Mouse (Mus musculus): Measurements from ENCODE around the gene Treml2. TPM values are rescaled to one million over a fixed set of nuclear protein-coding genes. Genes with fewer than 3 reads are reported as not detected.
"Not testable (repeated sequence)": the region's sequence is repeated elsewhere in the genome, so short reads cannot be mapped to it uniquely, and the experiment has no call there.

Gene Treml2
- polyA plus RNA-seq, 1 experiment = not detected

DNA sequence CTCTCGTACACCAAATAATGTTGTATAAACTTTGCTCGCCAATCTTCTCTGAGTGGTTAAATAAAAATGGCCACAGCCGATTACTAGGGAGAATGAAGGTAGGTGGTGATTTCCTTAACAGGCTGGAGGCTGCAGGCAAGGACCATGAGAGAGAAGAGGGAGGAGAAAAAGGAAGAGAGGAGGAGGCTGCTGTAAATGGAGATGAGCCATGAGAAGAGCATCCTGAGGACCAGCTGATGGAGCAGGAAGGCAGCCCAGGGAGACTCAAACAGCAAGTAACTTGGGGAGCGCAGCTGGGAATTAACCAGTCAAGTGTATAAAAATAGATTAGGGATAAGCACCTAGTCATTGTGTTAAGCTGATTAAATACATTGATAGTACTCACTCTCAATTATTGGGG lies 34.9 kb downstream of the Treml2 start:
- Histone ChIP-seq H3K4me3 (ENCODE audit: insufficient read depth, low read depth, low read length) (no peak overlapping the region), H3K4me1 (ENCODE audit: control insufficient read depth, insufficient read depth, low read length) (no peaks in the 10 kb centered on the region), H3K27ac (ENCODE audit: insufficient read depth, low read depth, low read length) (no peak overlapping the region)
- no peak for TF ChIP-seq POLR2A (IDR thresholded peaks at IDR 0.05; ENCODE audit: insufficient read depth, low read depth, low read length)
- no peak for TF ChIP-seq CTCF (IDR thresholded peaks at IDR 0.05; ENCODE audit: insufficient read depth, low read depth, low read length)
- WGBS = 82% methylated on average over 4 of the region's 4 CpGs

DNA sequence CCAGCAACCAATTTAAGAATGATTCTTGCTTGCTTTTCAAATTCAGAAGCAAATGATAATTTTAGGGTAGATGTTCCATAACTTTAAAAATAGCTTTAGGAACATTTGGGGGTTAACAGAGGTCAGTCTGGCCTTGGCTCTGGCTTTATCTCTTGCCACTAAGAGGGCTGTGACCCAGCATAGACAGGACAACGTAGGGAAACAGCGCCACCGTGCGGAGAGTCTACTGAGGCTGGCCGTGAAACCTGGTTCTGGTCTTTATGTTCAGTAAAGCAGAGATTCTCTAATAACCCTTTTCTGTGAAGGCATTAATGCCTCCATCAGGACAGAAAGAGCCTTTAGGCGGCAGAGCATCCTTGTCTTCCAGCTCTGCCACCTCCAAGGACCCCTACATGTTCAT lies 37.6 kb downstream of the Treml2 start:
- 5% methylated on average over 6 of the region's 6 CpGs for WGBS
- Histone ChIP-seq H3K4me3 (ENCODE audit: insufficient read depth, low read depth, low read length) (no peak overlapping the region), H3K4me1 (ENCODE audit: control insufficient read depth, insufficient read depth, low read length) (no peaks in the 10 kb centered on the region), H3K27ac (ENCODE audit: insufficient read depth, low read depth, low read length) (no peak overlapping the region)
- TF ChIP-seq CTCF (IDR thresholded peaks at IDR 0.05; ENCODE audit: insufficient read depth, low read depth, low read length) (peak; percentile 80), POLR2A (IDR thresholded peaks at IDR 0.05; ENCODE audit: insufficient read depth, low read depth, low read length) (no peak)

DNA sequence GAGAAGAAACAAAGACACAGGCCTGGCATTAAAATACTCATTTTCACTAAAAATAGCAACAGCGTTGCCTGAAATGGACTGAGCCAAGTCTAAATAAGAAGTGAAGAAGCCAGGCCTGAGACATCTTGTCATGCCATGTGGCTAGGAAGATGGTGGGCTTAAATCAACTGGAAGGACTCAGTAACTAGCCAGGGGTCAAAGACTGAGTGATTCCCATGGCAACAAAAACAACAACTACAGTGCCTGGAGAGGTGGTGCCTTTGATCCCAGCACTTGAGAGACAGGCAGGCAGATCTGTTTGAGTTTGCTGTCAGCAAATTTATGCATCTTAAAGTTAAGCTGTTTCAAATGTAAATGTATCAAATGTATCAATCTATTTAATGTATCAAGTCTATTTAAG lies 41.0 kb downstream of the Treml2 start:
- Histone ChIP-seq H3K27ac (ENCODE audit: insufficient read depth, low read depth, low read length) (no peak overlapping the region), H3K4me1 (ENCODE audit: control insufficient read depth, insufficient read depth, low read length) (no peaks in the 10 kb centered on the region), H3K4me3 (ENCODE audit: insufficient read depth, low read depth, low read length) (no peak overlapping the region)
- 55% methylated on average over 1 of the region's 1 CpGs for WGBS
- TF ChIP-seq CTCF (IDR thresholded peaks at IDR 0.05; ENCODE audit: insufficient read depth, low read depth, low read length) (no peak), POLR2A (IDR thresholded peaks at IDR 0.05; ENCODE audit: insufficient read depth, low read depth, low read length) (no peak)

DNA sequence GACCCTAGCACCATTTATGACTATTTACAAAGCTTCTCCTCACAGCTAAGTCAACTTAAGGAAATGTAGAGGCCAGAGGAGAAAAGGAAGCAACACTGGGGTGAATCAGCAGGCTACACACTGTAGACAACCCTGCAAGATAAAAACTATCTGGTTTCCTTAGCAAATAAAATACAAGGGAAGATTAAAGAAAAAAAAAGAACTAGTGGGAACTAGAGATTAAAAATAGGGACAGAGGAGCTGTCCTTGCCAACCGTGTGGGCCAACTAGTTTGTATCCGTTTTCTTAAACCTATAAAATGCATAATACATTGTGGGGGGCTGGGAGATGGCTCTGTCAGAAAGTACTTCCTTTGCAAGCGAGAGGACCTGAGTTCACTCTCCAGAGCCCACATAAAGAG lies 42.6 kb downstream of the Treml2 start:
- Histone ChIP-seq H3K4me3 (ENCODE audit: insufficient read depth, low read depth, low read length) (no peak overlapping the region), H3K4me1 (ENCODE audit: control insufficient read depth, insufficient read depth, low read length) (no peaks in the 10 kb centered on the region), H3K27ac (ENCODE audit: insufficient read depth, low read depth, low read length) (no peak overlapping the region)
- TF ChIP-seq POLR2A (IDR thresholded peaks at IDR 0.05; ENCODE audit: insufficient read depth, low read depth, low read length) (no peak), CTCF (IDR thresholded peaks at IDR 0.05; ENCODE audit: insufficient read depth, low read depth, low read length) (no peak)
- WGBS = 84% methylated on average over 3 of the region's 3 CpGs

DNA sequence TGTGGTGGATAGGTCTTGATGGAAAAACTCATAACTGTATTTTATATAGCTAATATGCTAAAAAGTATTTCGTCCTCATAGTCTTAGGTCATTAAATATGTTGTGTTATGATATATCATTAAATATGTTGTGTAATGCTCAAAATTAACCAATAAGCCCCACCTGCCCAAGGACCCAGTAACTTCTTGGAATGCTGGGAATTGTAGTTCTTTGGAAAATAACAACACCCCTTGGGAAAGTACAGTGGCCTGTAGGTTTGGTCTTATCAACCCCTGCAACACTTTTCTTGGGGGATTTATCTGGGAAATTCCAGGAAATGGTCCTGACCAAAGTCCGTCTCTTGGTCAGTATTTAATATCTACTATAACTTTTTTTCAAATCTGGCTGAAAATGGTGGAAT lies 43.8 kb downstream of the Treml2 start:
- Histone ChIP-seq H3K4me3 (ENCODE audit: insufficient read depth, low read depth, low read length) (no peak overlapping the region), H3K4me1 (ENCODE audit: control insufficient read depth, insufficient read depth, low read length) (no peaks in the 10 kb centered on the region), H3K27ac (ENCODE audit: insufficient read depth, low read depth, low read length) (no peak overlapping the region)
- TF ChIP-seq POLR2A (IDR thresholded peaks at IDR 0.05; ENCODE audit: insufficient read depth, low read depth, low read length) = no peak
- no peak for TF ChIP-seq CTCF (IDR thresholded peaks at IDR 0.05; ENCODE audit: insufficient read depth, low read depth, low read length)
- 94% methylated on average over 2 of the region's 2 CpGs for WGBS

DNA sequence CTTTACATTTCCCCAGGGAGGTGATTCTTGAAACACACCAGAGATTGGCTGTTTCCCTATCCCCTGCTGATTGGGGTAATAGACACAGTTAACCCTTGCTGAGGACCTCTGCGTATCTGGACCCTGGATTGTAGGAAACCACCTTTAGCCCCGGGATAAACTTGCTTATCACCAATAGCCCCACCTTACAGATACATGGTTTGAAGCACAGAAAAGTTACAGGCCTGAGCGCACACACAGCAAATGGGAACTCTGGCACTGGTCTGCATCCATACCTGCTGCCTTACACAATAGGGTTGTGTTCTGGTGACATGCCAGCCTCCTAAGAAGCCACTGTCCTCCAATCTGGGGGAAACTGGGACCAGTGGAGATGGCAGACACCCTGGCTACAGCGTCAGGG lies 46.5 kb downstream of the Treml2 start:
- 88% methylated on average over 4 of the region's 4 CpGs for WGBS
- no peak overlapping the region for H3K27ac ChIP-seq (ENCODE audit: insufficient read depth, low read depth, low read length)

DNA sequence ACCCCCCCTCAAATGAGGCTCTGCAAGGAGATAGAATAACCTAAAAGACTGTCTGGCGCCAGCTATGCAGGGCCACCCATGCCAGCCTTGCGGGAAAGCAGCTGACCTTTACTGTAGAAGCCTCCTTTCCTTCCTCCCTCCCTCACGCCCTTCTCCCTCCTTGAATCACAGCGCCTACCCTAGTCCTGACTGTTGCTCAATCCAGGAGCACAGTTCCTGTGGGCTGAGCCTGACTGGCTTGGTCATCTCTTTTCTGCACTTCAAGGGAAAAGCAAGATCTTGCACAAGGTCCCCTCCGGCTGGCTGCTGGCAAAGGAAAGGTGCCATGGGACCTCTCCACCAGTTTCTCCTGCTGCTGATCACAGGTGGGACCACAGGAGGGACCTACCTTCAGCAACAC lies 46.9 kb downstream of the Treml2 start, which contains the start of gene Trem2:
Trem2 (plus strand) TSS at position 171 of the 400 bp plus-strand sequence.
- TF ChIP-seq CTCF (IDR thresholded peaks at IDR 0.05; ENCODE audit: insufficient read depth, low read depth, low read length) = no peak
- WGBS = 89% methylated on average over 5 of the region's 5 CpGs
- Histone ChIP-seq H3K4me1 (ENCODE audit: control insufficient read depth, insufficient read depth, low read length) (no peaks in the 10 kb centered on the region), H3K4me3 (ENCODE audit: insufficient read depth, low read depth, low read length) (no peak within 1 kb of the TSS), H3K27ac (ENCODE audit: insufficient read depth, low read depth, low read length) (no peak within 1 kb of the TSS)

More for the DNA sequence above, 46.5 kb downstream of the Treml2 start:
- TF ChIP-seq CTCF (IDR thresholded peaks at IDR 0.05; ENCODE audit: insufficient read depth, low read depth, low read length) = no peak
- TF ChIP-seq POLR2A (IDR thresholded peaks at IDR 0.05; ENCODE audit: insufficient read depth, low read depth, low read length) = no peak
- Histone ChIP-seq H3K4me1 (ENCODE audit: control insufficient read depth, insufficient read depth, low read length) (no peaks in the 10 kb centered on the region), H3K4me3 (ENCODE audit: insufficient read depth, low read depth, low read length) (no peak overlapping the region)

DNA sequence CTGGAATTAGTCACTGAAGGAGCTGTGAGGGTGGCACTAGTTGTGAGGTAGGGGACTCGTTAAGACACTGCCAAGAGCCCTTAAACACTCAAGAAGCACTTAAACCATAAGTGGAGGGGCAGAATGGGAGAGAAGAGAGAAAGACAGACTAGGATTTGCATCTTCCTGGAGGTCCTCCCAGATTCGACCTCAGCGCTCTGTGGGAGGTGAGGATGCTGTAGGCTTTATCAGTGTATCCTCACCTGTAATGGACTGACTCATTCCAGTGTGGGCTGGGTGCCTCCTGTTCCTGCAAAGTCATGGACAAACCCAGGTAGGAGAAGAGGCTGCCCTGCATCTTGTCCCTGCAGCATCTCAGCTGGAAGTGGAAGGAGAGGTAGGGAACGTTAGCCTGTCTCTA lies 47.5 kb downstream of the Treml2 start:
- WGBS = 72% methylated on average over 4 of the region's 4 CpGs
- TF ChIP-seq CTCF (IDR thresholded peaks at IDR 0.05; ENCODE audit: insufficient read depth, low read depth, low read length) = no peak
- TF ChIP-seq POLR2A (IDR thresholded peaks at IDR 0.05; ENCODE audit: insufficient read depth, low read depth, low read length) = no peak
- H3K4me1 ChIP-seq (ENCODE audit: control insufficient read depth, insufficient read depth, low read length) = no peaks in the 10 kb centered on the region
- no peak overlapping the region for H3K4me3 ChIP-seq (ENCODE audit: insufficient read depth, low read depth, low read length)
- no peak overlapping the region for H3K27ac ChIP-seq (ENCODE audit: insufficient read depth, low read depth, low read length)

DNA sequence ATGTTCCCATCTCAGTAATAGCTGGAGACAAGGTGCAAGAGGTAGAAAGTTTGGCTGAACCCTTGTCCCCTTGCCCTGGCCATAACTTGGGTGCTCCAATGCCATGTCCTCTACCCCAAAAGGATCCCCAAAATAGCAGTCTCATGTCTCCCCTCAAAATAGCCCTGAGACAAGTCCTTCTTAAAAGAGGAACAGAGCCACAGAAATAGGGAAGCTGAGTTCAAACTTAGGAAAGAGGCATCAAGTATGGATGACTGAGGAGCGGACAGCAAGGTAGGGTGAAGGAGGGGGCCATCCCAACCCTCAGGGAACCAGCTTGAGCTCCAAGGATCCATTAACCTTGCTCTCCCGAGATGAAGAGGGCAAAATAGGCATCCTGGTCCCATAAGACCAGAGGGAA lies 48.0 kb downstream of the Treml2 start:
- Histone ChIP-seq H3K4me1 (ENCODE audit: control insufficient read depth, insufficient read depth, low read length) (no peaks in the 10 kb centered on the region), H3K27ac (ENCODE audit: insufficient read depth, low read depth, low read length) (no peak overlapping the region), H3K4me3 (ENCODE audit: insufficient read depth, low read depth, low read length) (no peak overlapping the region)
- TF ChIP-seq CTCF (IDR thresholded peaks at IDR 0.05; ENCODE audit: insufficient read depth, low read depth, low read length) = no peak
- TF ChIP-seq POLR2A (IDR thresholded peaks at IDR 0.05; ENCODE audit: insufficient read depth, low read depth, low read length) = no peak
- 88% methylated on average over 2 of the region's 2 CpGs for WGBS

DNA sequence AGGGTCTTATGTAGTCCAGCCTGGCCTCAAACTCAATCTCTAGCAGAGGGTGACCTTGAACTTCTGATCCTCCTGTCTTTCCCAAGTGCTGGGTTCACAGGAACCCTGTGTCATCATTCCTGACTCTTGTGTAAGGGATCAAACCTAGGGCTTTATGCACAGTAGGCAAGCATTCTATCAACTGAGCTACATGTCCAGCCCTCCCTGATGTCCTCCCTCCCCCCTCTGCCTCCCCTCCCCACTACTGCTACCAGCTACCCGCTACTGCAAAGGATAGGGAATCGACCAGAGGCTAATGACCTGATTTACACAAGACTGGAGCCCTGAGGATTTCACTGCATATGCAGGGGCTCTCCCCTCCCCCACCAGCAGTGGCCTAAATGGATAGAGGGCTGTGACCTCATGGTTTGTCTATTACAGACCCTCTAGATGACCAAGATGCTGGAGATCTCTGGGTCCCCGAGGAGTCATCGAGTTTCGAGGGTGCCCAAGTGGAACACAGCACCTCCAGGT lies 51.4 kb downstream of the Treml2 start:
- TF ChIP-seq POLR2A (IDR thresholded peaks at IDR 0.05; ENCODE audit: insufficient read depth, low read depth, low read length) = no peak
- no peak for TF ChIP-seq CTCF (IDR thresholded peaks at IDR 0.05; ENCODE audit: insufficient read depth, low read depth, low read length)
- 75% methylated on average over 5 of the region's 5 CpGs for WGBS
- no peak overlapping the region for H3K4me3 ChIP-seq (ENCODE audit: insufficient read depth, low read depth, low read length)
- H3K27ac ChIP-seq (ENCODE audit: insufficient read depth, low read depth, low read length) = no peak overlapping the region
- no peaks in the 10 kb centered on the region for H3K4me1 ChIP-seq (ENCODE audit: control insufficient read depth, insufficient read depth, low read length)

DNA sequence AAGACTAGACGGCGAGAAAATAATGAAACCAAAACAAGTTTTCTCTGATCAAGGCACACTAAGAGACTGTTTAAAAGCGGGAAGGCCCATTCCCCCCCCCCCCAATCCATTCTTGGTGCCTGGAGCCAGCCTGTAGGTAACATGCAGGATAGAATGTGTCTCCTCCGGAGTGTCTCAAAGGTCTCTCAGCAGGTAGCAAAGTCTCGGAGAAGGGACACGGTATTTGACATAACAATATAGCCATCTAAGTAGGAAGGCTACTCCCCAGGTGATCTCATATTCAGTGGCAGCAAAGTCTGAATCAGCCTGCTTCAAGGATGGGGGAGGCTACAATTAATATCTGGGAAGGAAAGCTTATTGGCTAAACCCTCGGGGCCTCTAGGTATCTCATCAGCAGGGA lies 53.7 kb downstream of the Treml2 start:
- H3K27ac ChIP-seq (ENCODE audit: insufficient read depth, low read depth, low read length); H3K4me1 ChIP-seq (ENCODE audit: control insufficient read depth, insufficient read depth, low read length); H3K4me3 ChIP-seq (ENCODE audit: insufficient read depth, low read depth, low read length): not testable (repeated sequence)
- WGBS = 68% methylated on average over 7 of the region's 7 CpGs
